Mouse (Mus musculus) heart, embryonic 16.5 days (tissue): ENCODE results near the gene Emg1. TPM values are rescaled to one million over a fixed set of nuclear protein-coding genes. Genes with fewer than 3 reads are reported as not detected.

Source experiments
- ATAC-seq: fragments of 200-750 bp; cut with Nextera tagmentation; replicated peaks from 2 replicates; pipeline ENCODE4 v1.8.0; 2017; ENCODE audit warnings: moderate number of reproducible peaks; ENCODE audit not compliant: insufficient read depth, low FRiP score; ENCODE audit errors: extremely low read depth
- H3K27ac ChIP-seq: fragments of 300-500 bp; sonication (generic); 2 replicates; pipeline ENCODE4 v1.5.1; 2014; ENCODE audit warnings: mild to moderate bottlenecking, low read length, control low read depth, moderate library complexity
- H3K27me3 ChIP-seq: fragments of 300-500 bp; sonication (generic); 2 replicates; pipeline ENCODE4 v1.6.1; 2014; ENCODE audit warnings: low read length, mixed read lengths; ENCODE audit not compliant: control insufficient read depth, insufficient read depth
- H3K36me3 ChIP-seq: fragments of 300-500 bp; sonication (generic); 2 replicates; pipeline ENCODE4 v1.6.1; 2014; ENCODE audit not compliant: control insufficient read depth, insufficient read depth
- H3K4me1 ChIP-seq: fragments of 300-500 bp; sonication (generic); 2 replicates; pipeline ENCODE4 v1.6.1; 2014; ENCODE audit warnings: low read length, mixed read lengths; ENCODE audit not compliant: control insufficient read depth, insufficient read depth
- H3K4me2 ChIP-seq: fragments of 300-500 bp; sonication (generic); 2 replicates; pipeline ENCODE4 v1.6.1; 2014; ENCODE audit warnings: low read depth, mild to moderate bottlenecking, control low read depth, low read length
- H3K4me3 ChIP-seq: fragments of 300-500 bp; sonication (generic); 2 replicates; pipeline ENCODE4 v1.5.1; 2014; ENCODE audit warnings: mild to moderate bottlenecking, control low read depth, low read length
- H3K9ac ChIP-seq: fragments of 300-500 bp; sonication (generic); 2 replicates; pipeline ENCODE4 v1.6.1; 2014; ENCODE audit warnings: low read length, control low read depth
- H3K9me3 ChIP-seq: fragments of 300-500 bp; sonication (generic); replicated peaks from 2 replicates; pipeline ENCODE4 v1.6.1; 2016; ENCODE audit warnings: low read length; ENCODE audit not compliant: control insufficient read depth
- WGBS: fragments of 180-500 bp; shearing (Covaris S2); extraction: QIAGEN DNeasy Blood & Tissue Kit; methylation state at CpG from one replicate; pipeline ENCODE4 v1.1.7; 2014; 5-methylcytosine and 5-hydroxymethylcytosine counted together
- polyA plus RNA-seq: library from polyadenylated mRNA; unstranded; fragments of >200 nt; fragmentation: Nextera tagmentation; extraction: Ambion mirVana; gene quantifications from 2 replicates; pipeline ENCODE4 v1.2.1, GENCODE M21; 2015

The Emg1 gene
- polyA plus RNA-seq: 125 and 133 TPM in 2 replicates

DNA sequence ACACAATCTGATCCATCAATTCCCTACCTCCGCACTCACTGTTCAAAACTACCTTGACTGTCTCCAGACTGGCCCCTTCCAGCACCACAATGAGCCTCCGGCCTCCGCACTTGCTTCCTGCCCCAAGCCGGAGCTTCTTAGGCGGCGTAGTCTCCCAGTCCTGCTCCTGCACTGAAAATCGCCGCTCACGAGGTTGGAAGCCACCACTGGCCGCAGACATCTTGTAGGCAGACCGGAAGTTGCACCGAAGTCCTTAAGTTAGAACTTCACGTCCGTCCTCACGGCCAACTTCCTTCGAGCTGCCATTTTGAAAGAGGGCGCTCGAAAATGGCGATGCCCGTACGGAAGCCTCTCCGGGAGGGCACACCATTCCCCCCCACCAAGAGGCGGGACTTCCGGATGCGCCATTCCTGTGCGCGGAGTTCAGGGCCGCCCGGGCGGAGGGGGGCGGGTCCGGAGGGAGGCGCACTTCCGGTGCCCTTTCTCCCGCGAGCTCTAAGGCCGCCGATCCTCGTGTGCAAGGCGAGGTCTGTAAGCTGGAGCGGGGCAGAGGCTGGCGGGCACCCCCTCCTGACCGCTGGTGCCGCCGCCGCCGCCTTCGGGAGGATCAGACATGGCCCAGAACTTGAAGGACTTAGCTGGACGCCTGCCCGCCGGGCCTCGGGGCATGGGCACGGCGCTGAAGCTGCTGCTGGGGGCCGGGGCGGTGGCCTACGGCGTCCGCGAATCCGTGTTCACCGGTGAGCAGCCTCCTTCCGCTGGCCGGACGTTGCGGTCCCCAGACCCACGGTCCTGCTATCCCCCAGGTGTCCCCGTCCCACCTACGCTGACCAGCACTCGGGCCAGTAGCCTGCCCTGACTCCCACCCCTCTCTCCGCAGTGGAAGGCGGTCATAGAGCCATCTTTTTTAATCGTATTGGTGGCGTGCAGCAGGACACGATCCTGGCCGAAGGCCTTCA, at the start of gene Emg1, which contains the start of gene Phb2:
TSS of gene Emg1 (minus strand) at position 355 of the 959 bp plus-strand sequence.
TSS of gene Phb2 (plus strand) at position 513 of the 959 bp plus-strand sequence.
- H3K27ac ChIP-seq: peak within 1 kb of the TSS; percentile 91
- no peaks in the 10 kb centered on the region for H3K27me3 ChIP-seq
- H3K36me3 ChIP-seq: peaks cover 29% of the 10 kb centered on the region
- H3K9me3 ChIP-seq: no peaks in the 10 kb centered on the region
- peak; percentile 97 for ATAC-seq
- H3K4me2 ChIP-seq: peak within 1 kb of the TSS; percentile 92
- H3K4me1 ChIP-seq: peaks cover 27% of the 10 kb centered on the region
- H3K9ac ChIP-seq: peak within 1 kb of the TSS; percentile 93
- peak within 1 kb of the TSS; percentile 95 for H3K4me3 ChIP-seq
- under 1% methylated on average over 76 of the region's 76 CpGs for WGBS

DNA sequence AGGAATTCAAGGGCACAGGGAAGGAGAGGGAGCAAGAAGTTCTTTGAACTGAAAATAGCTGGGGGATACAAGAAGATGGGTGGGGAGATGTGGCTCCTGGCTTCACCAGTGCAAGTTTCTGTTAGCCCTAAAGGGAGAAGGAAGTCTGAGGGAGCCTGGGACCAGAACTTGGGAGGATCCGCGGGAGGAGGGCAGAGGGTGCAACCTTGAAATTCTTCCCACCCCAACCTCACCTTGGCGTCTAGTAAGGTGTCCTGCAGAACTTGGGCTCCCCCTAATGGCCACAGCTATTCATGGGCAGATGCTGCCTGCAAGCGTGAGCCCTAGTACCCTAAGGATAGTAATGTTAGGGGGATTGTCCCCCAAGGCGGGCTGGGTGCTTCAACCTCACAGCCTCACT, 47.3 kb upstream of the Emg1 start:
- ATAC-seq: peak; percentile 17; the same call in 1 of the 2 replicates
- 0 out of 2 replicates have a peak overlapping the region, but pooled peaks have one; percentile 11 for H3K4me3 ChIP-seq

DNA sequence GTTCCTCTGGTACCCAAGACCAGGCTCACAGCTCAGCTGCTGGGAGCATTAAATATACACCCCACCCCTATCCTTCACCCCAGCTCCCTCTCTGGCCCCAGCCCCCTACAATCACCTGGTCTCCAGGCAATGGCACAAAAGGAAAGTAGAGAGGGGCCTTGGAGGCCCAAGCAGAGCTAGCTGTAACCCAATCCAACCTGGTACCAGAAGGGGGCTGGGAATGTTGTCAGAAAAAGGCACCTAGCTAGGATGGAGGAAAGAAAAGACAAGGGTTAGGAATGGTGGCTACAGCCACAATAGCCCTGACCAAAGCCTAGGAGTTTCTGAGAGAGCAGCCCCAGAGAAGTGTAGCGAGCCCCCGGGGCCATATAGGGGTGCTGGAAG, 46.9 kb upstream of the Emg1 start:
- H3K4me3 ChIP-seq: 0 out of 2 replicates have a peak overlapping the region, but pooled peaks have one; percentile 11
- no peak for ATAC-seq
- H3K4me1 ChIP-seq: peaks cover 37% of the 10 kb centered on the region
- H3K27me3 ChIP-seq: no peaks in the 10 kb centered on the region
- WGBS: 51% methylated on average over 2 of the region's 2 CpGs
- H3K36me3 ChIP-seq: no peaks in the 10 kb centered on the region
- H3K9ac ChIP-seq: peak overlapping the region; percentile 94
- H3K4me2 ChIP-seq: peak overlapping the region; percentile 67
- H3K9me3 ChIP-seq: no peaks in the 10 kb centered on the region
- H3K27ac ChIP-seq: peak overlapping the region; percentile 96

More for the DNA sequence above, 47.3 kb upstream of the Emg1 start:
- peak overlapping the region; percentile 67 for H3K4me2 ChIP-seq
- WGBS: 7% methylated on average over 5 of the region's 5 CpGs
- H3K9ac ChIP-seq: peak overlapping the region; percentile 94
- H3K36me3 ChIP-seq: no peaks in the 10 kb centered on the region
- no peaks in the 10 kb centered on the region for H3K9me3 ChIP-seq
- no peaks in the 10 kb centered on the region for H3K27me3 ChIP-seq
- H3K4me1 ChIP-seq: peaks cover 32% of the 10 kb centered on the region
- H3K27ac ChIP-seq: peak overlapping the region; percentile 96

GRCm38 (mm10) chr6:124757909-124758848, 46.2 kb upstream of the Emg1 start:
- Histone ChIP-seq H3K36me3 (no peaks in the 10 kb centered on the region), H3K27ac (peak overlapping the region; percentile 96), H3K4me1 (peaks cover 40% of the 10 kb centered on the region), H3K9ac (peak overlapping the region; percentile 94), H3K9me3 (no peaks in the 10 kb centered on the region), H3K4me3 (peak overlapping the region; percentile 82), H3K27me3 (no peaks in the 10 kb centered on the region), H3K4me2 (peak overlapping the region; percentile 67)
- WGBS: 39% methylated on average over 5 of the region's 5 CpGs
- ATAC-seq: peak; percentile 10; the same call in 1 of the 2 replicates

GRCm38 (mm10) chr6:124757351-124757880, 45.4 kb upstream of the Emg1 start:
- ATAC-seq: no peak
- peak overlapping the region; percentile 94 for H3K9ac ChIP-seq
- H3K4me2 ChIP-seq: peak overlapping the region; percentile 67
- 13% methylated on average over 5 of the region's 5 CpGs for WGBS
- no peaks in the 10 kb centered on the region for H3K36me3 ChIP-seq
- peak overlapping the region; percentile 96 for H3K27ac ChIP-seq
- H3K4me3 ChIP-seq: peak overlapping the region; percentile 82
- H3K27me3 ChIP-seq: no peaks in the 10 kb centered on the region
- peaks cover 40% of the 10 kb centered on the region for H3K4me1 ChIP-seq
- H3K9me3 ChIP-seq: no peaks in the 10 kb centered on the region

GRCm38 (mm10) chr6:124756652-124757350, 44.8 kb upstream of the Emg1 start:
- Histone ChIP-seq H3K27ac (peak overlapping the region; percentile 96), H3K9ac (peak overlapping the region; percentile 94), H3K4me3 (peak overlapping the region; percentile 82), H3K4me1 (peaks cover 40% of the 10 kb centered on the region), H3K4me2 (peak overlapping the region; percentile 67), H3K9me3 (no peaks in the 10 kb centered on the region), H3K36me3 (no peaks in the 10 kb centered on the region), H3K27me3 (no peaks in the 10 kb centered on the region)
- WGBS: under 1% methylated on average over 52 of the region's 54 CpGs
- peak; percentile 73 for ATAC-seq

- Histone ChIP-seq H3K27ac (peak within 1 kb of the TSS; percentile 96), H3K4me2 (peak within 1 kb of the TSS; percentile 67), H3K9ac (peak within 1 kb of the TSS; percentile 94), H3K4me1 (peaks cover 40% of the 10 kb centered on the region), H3K4me3 (peak within 1 kb of the TSS; percentile 82), H3K27me3 (no peaks in the 10 kb centered on the region), H3K36me3 (no peaks in the 10 kb centered on the region), H3K9me3 (no peaks in the 10 kb centered on the region)
- ATAC-seq: peak; percentile 75
- whole genome bisulfite sequencing: 1% methylated on average over 65 of the region's 100 CpGs
These were observed 44.0 kb upstream of the Emg1 start, which contains the start of the genes Gm45234 and Atn1 for GRCm38 (mm10) chr6:124755831-124756595. Gene Gm45234 (minus strand): TSS chr6:124756021. Gene Atn1 (minus strand): TSS chr6:124756524.
